Mouse (Mus musculus) myocyte (in vitro differentiated cells): ENCODE data around the gene Acsbg1.
"Not testable (repeated sequence)": the region's sequence is repeated elsewhere in the genome, so short reads cannot be mapped to it uniquely, and the experiment has no call there.

Experiments
- E2F4 ChIP-seq: IDR thresholded peaks from one replicate; pipeline ENCODE4 v1.6.1; 2011; ENCODE audit warnings: mild to moderate bottlenecking, control low read depth, moderate library complexity; ENCODE audit not compliant: insufficient read depth
- MAX ChIP-seq: IDR thresholded peaks from one replicate; pipeline ENCODE4 v1.6.1; 2011; ENCODE audit warnings: low read depth, mild to moderate bottlenecking, control low read depth
- MYOD1 ChIP-seq, 3 experiments: IDR thresholded peaks; one replicate each; pipeline ENCODE4 v1.6.1; 2011; ENCODE audit warnings: control low read depth in 2 of 3, low read depth in 2 of 3, mild to moderate bottlenecking in 2 of 3, moderate library complexity in 1 of 3; ENCODE audit not compliant: insufficient read length in 2 of 3, control insufficient read depth in 1 of 3
- MYOG ChIP-seq, 3 experiments: IDR thresholded peaks; one replicate each; pipeline ENCODE4 v1.6.1; 2011; ENCODE audit warnings: control low read depth in 2 of 3, low read depth in 2 of 3, mild to moderate bottlenecking in 2 of 3; ENCODE audit not compliant: insufficient read length in 2 of 3, control insufficient read depth in 1 of 3, insufficient read depth in 1 of 3
- POLR2A ChIP-seq: IDR thresholded peaks from one replicate; pipeline ENCODE4 v1.6.1; 2011; ENCODE audit warnings: low read depth, mild to moderate bottlenecking, control low read depth, moderate library complexity; ENCODE audit not compliant: insufficient read length
- POLR2AphosphoS2 ChIP-seq: IDR thresholded peaks from one replicate; pipeline ENCODE4 v1.6.1; 2011; ENCODE audit warnings: low read depth, control low read depth; ENCODE audit not compliant: insufficient read length
- TCF3 ChIP-seq: IDR thresholded peaks from one replicate; pipeline ENCODE4 v1.6.1; 2011; ENCODE audit warnings: low read depth, control low read depth; ENCODE audit not compliant: insufficient read length
- USF1 ChIP-seq: IDR thresholded peaks from one replicate; pipeline ENCODE4 v1.6.1; 2011; ENCODE audit warnings: low read depth, mild to moderate bottlenecking, control low read depth, moderate library complexity

- TF ChIP-seq POLR2A; MAX; USF1; POLR2AphosphoS2; MYOG (IDR thresholded peaks at IDR 0.05; ENCODE audit: control insufficient read depth in 1 of 3, insufficient read depth in 1 of 3, insufficient read length in 2 of 3, low read depth in 2 of 3); MYOD1 (IDR thresholded peaks at IDR 0.05; ENCODE audit: control insufficient read depth in 1 of 3, insufficient read length in 2 of 3, low read depth in 2 of 3); E2F4; TCF3: not testable (repeated sequence)
Observed at GRCm38 (mm10) chr9:54584127-54584526, 77.5 kb downstream of the Acsbg1 start.
